Comparison of ENCODE assay signal across 8 mouse cellular contexts in genomic region chr2:106193889-106194347, GRCm38 (mm10).
DNase-seq lines count a peak whose midpoint lies in the region; ATAC-seq and TF ChIP-seq lines count a peak whose summit lies in the region.

No protein-coding gene starts in this region.

- H3K4me2 ChIP-seq in embryonic facial prominence, embryonic 12.5 days (replicated peaks) = peak overlapping the region; percentile 59
- peak overlapping the region; percentile 67 for H3K4me2 ChIP-seq in limb, embryonic 11.5 days (ENCODE audit: low read depth, severe bottlenecking)
- peak overlapping the region; percentile 63 for H3K4me2 ChIP-seq in stomach, embryonic 14.5 days (replicated peaks; ENCODE audit: low read depth, low read length)

- H3K27ac ChIP-seq in layer of hippocampus, adult 2 months = 0 out of 2 replicates have a peak overlapping the region, but pooled peaks have one; percentile 32
- no peak overlapping the region for H3K27ac ChIP-seq in embryonic facial prominence, embryonic 12.5 days
- H3K27ac ChIP-seq in limb, embryonic 11.5 days (replicated peaks; ENCODE audit: low read depth, low read length) = no peak overlapping the region
- no peak overlapping the region for H3K27ac ChIP-seq in stomach, embryonic 14.5 days (ENCODE audit: low read length)

- WGBS in embryonic facial prominence, embryonic 12.5 days = 4% methylated on average over 9 of the region's 9 CpGs
- WGBS in limb, embryonic 11.5 days = under 1% methylated on average over 9 of the region's 9 CpGs
- 2% methylated on average over 9 of the region's 9 CpGs for WGBS in stomach, embryonic 14.5 days

- H3K9ac ChIP-seq in embryonic facial prominence, embryonic 12.5 days = no peak overlapping the region
- H3K9ac ChIP-seq in limb, embryonic 11.5 days (ENCODE audit: low read length) = no peak overlapping the region
- no peak overlapping the region for H3K9ac ChIP-seq in stomach, embryonic 14.5 days (replicated peaks; ENCODE audit: low read depth, low read length)

- DNase-seq in layer of hippocampus, adult 2 months (ENCODE audit: low spot score in 2 of 2) = no peak
- DNase-seq in layer of hippocampus, adult 9-10 months (ENCODE audit: low spot score) = no peak
- no peak for DNase-seq in limb, embryonic 11.5 days (ENCODE audit: low spot score)
- no peak for DNase-seq in natural killer cell, adult 2 months (ENCODE audit: low spot score in 2 of 2)
- DNase-seq in gastrocnemius, postnatal 25 days = no peak

- H3K4me3 ChIP-seq in layer of hippocampus, adult 2 months = peak overlapping the region; percentile 6; the same call in 1 of the 2 replicates
- H3K4me3 ChIP-seq in embryonic facial prominence, embryonic 12.5 days = peak overlapping the region; percentile 23
- peak overlapping the region; percentile 27 for H3K4me3 ChIP-seq in limb, embryonic 11.5 days (ENCODE audit: low read depth, low read length)
- H3K4me3 ChIP-seq in stomach, embryonic 14.5 days (ENCODE audit: low read depth, low read length) = peak overlapping the region; percentile 22

- peaks cover 11% of the 10 kb centered on the region for H3K27me3 ChIP-seq in embryonic facial prominence, embryonic 12.5 days
- no peaks in the 10 kb centered on the region for H3K27me3 ChIP-seq in limb, embryonic 11.5 days (ENCODE audit: control insufficient read depth, insufficient read depth, low read length)
- no peaks in the 10 kb centered on the region for H3K27me3 ChIP-seq in stomach, embryonic 14.5 days (ENCODE audit: control insufficient read depth, insufficient read depth, low read length)

- no peaks in the 10 kb centered on the region for H3K36me3 ChIP-seq in embryonic facial prominence, embryonic 12.5 days
- H3K36me3 ChIP-seq in limb, embryonic 11.5 days (ENCODE audit: control insufficient read depth, insufficient read depth, low read length) = no peaks in the 10 kb centered on the region
- no peaks in the 10 kb centered on the region for H3K36me3 ChIP-seq in stomach, embryonic 14.5 days (ENCODE audit: control insufficient read depth, insufficient read depth, low read length)

- no peaks in the 10 kb centered on the region for H3K9me3 ChIP-seq in embryonic facial prominence, embryonic 12.5 days
- no peaks in the 10 kb centered on the region for H3K9me3 ChIP-seq in limb, embryonic 11.5 days (ENCODE audit: control insufficient read depth, low read length)
- H3K9me3 ChIP-seq in stomach, embryonic 14.5 days (ENCODE audit: control insufficient read depth, low read depth, low read length) = no peaks in the 10 kb centered on the region

- 0 out of 2 replicates have a peak, but pooled peaks have one; percentile 18 for ATAC-seq in embryonic facial prominence, embryonic 12.5 days (ENCODE audit: insufficient number of reproducible peaks, insufficient read depth, low FRiP score, low TSS enrichment)
- ATAC-seq in limb, embryonic 11.5 days (ENCODE audit: insufficient number of reproducible peaks, low FRiP score, low TSS enrichment, low read depth) = peak; percentile 37; the same call in 1 of the 2 replicates
- peak; percentile 43; the same call in 1 of the 2 replicates for ATAC-seq in stomach, embryonic 14.5 days (ENCODE audit: insufficient number of reproducible peaks, insufficient read depth, low FRiP score, low read depth)
- ATAC-seq in megakaryocyte-erythroid progenitor cell, adult 5-6 weeks (replicated peaks; ENCODE audit: low FRiP score, low TSS enrichment, poor library complexity, severe bottlenecking) = no peak

- H3K4me1 ChIP-seq in embryonic facial prominence, embryonic 12.5 days = no peaks in the 10 kb centered on the region
- H3K4me1 ChIP-seq in limb, embryonic 11.5 days (ENCODE audit: control insufficient read depth, insufficient read depth, low read length) = no peaks in the 10 kb centered on the region
- H3K4me1 ChIP-seq in stomach, embryonic 14.5 days (ENCODE audit: control insufficient read depth, insufficient read depth, low read length) = no peaks in the 10 kb centered on the region

- no peak for TF ChIP-seq CTCF in layer of hippocampus, adult 2 months (conservative IDR thresholded peaks at IDR 0.05)
